Mouse (Mus musculus) spleen, embryonic (tissue): Measurements from ENCODE around the gene Fam129b.

Experiments used
- CTCF ChIA-PET: fragments of 350-600 bp; sonication (Branson Sonifier 250); formaldehyde crosslinking; loops from one replicate; lab custom pipeline; 2022; lab: Charles Lee

Gene Fam129b

DNA sequence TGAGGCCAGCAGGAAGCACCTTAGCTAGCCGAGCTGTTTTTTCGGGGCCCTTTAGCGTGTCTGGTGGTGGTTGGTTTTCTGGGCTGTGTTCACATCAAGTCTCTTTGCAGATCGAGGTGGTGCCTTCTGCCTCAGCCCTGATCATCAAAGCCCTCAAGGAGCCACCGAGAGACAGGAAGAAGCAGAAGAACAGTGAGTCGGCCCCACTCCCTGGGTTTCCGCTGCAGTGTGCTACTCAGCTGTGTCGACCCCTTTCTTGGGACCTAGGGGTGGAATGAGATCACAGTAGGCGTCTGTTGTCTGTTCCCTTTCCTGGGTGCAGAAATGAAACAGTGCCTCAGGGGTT lies 86.9 kb downstream of the Fam129b start:
- CTCF ChIA-PET, result no interaction called here

DNA sequence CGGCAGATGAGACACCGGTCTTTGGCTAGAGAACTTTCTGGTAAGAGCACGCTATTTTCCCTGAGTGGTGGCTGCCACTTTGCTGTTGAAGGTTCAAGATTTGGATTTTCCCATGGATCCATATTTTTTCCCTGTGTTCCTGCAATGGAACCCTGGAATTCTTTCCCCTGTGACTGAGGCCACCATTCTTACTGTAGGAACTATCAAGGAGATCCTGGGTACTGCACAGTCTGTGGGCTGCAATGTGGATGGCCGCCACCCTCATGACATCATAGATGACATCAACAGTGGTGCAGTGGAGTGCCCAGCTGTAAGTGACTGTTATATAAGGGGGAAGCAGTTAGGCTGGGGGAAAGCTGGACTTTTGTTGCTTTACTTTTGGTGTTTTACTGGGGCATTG lies 87.6 kb downstream of the Fam129b start:
- CTCF ChIA-PET, result interaction anchor here (0.9 kb wide), 1 partner anchor 231 kb away, joined by 4 read pairs; no protein-coding TSS in a partner anchor

- CTCF ChIA-PET, result interaction anchor here (0.5 to 0.9 kb wide), 2 partner anchors 231 to 306 kb away, joined by 3 to 4 read pairs; no protein-coding TSS in a partner anchor
These were observed 88.1 kb downstream of the Fam129b start for GRCm38 (mm10) chr2:32963981-32964380.

DNA sequence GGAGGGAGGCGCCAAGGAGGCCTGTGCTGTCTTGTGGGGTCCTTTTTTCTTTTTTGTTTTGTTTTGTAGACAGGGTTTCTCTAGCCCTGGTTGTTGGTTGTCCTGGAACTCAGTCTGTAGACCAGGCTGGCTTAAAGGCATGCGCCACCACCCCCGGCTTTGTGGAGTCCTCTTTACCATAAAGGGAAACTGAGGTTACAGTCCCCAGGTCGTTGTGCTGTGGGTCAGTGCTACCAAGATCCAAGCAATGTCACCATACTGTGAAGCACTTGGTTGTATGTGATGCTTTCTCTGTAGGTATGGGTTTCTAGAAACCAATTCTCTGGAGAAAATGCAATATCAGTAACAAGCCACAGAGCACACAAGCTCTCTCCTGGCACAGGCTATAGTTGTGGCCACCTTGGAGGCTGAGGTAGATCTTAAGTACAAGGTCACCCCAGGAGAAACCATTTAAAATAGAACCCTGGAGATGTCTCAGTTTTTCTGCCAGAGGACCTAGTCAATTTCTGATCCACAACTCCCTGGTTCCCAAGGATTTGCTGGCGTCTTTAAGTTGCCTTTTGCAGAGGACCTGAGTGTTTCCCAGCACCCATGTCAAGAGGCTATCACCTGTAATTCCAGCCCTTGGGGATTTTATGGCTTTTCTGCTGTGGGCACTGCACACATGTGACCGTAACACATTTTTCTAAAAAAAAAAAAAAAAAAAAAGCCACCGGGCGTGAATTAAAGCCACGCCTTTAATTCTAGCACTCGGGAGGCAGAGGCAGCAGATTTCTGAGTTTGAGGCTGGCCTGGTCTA lies 88.9 kb downstream of the Fam129b start:
- CTCF ChIA-PET, result interaction anchor here (0.5 to 0.7 kb wide), 2 partner anchors 22 to 307 kb away, joined by 3 to 13 read pairs; no protein-coding TSS in a partner anchor

DNA sequence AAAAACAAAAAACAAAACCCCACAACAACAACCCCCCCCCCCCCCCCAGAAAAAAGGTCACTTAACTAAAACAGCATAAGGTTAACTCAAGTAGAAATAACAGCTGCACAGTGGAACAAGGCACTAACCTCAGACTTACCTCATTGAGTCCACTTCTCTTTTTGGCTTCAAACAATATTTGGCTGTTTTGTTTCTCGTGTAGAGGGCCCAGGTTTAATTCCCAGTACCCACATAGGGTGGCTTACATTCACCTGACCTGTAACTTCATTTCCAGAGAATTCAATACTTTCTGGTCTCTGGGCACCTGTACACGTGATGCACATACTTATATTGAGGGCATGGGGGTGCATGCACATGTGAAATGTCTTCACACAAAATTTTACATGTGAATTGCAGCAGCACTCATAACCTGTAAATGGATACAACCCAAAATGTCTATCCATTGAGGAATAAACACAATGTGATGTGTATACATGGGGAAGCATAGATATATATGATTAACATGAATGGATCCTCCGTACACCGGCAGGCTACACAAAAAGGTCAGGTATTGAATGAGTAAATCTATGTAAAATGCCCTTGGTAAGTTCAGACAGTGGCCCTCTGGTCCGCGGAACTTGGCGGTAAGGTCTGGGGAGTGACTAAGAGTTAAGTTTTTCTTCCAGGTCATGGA lies 89.7 kb downstream of the Fam129b start:
- CTCF ChIA-PET, result interaction anchor here (0.7 kb wide), 1 partner anchor 22 kb away, joined by 13 read pairs; no protein-coding TSS in a partner anchor

- CTCF ChIA-PET, result no interaction called here
These were observed 90.3 kb downstream of the Fam129b start for GRCm38 (mm10) chr2:32966184-32966688.

GRCm38 (mm10) chr2:32966689-32967631 lies 91.0 kb downstream of the Fam129b start:
- CTCF ChIA-PET, result no interaction called here

- CTCF ChIA-PET, result no interaction called here
These were observed 92.2 kb downstream of the Fam129b start for GRCm38 (mm10) chr2:32968024-32968614.

GRCm38 (mm10) chr2:32969326-32969725 lies 93.4 kb downstream of the Fam129b start:
- CTCF ChIA-PET, result interaction anchor here (0.5 to 1.0 kb wide), 2 partner anchors 162 to 377 kb away, joined by 3 read pairs; partner anchors contain the start of gene Garnl3

DNA sequence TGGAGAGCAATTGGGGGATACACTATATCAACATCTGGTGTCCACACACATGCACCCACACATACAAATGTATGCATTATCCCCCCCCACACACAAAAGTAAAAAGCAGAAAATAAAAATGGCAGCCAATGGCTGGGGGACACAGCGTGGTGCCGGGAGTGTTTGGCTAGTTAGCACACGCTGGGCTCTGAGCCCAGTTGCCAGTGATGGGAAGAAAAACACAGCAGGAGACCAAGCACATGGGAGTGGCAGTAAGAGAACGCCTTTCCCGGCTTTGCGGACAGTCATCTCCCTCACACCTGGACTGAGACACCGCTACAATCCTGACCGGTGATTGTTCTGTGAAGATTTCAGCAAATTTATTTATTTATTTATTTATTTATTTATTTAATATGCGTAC lies 95.3 kb downstream of the Fam129b start:
- CTCF ChIA-PET, result no interaction called here

DNA sequence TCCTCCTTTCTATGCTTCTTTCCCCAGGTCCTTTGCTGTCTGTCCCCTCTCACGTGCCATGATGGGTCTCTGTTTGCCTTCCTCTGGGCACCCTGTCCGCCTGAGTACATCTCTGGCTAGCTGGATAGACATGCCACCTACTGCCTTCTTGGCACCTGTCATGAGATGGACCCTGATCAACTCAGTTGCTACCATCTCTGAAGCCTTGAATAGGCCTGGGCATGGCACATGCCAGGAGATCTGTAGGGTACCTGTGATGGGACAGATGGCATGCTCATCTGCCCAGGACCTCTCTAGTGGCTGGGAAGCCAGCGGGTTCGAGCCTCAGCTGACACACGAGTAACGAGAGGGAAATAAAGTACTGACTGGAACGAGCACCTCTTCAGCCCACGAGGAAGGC lies 98.3 kb downstream of the Fam129b start:
- CTCF ChIA-PET, result no interaction called here
